Mouse (Mus musculus): ENCODE measurements around the gene Cct3.

- no peak for TF ChIP-seq EP300 (IDR thresholded peaks at IDR 0.05; ENCODE audit: insufficient read depth, low read depth, low read length)
- TF ChIP-seq CTCF (IDR thresholded peaks at IDR 0.05): no peak
- no peak for TF ChIP-seq POLR2A (IDR thresholded peaks at IDR 0.05; ENCODE audit: insufficient read depth, low read depth, low read length)
Observed at GRCm38 (mm10) chr3:88339006-88339405, 42.1 kb downstream of the Cct3 start.
